Mouse (Mus musculus) lung, postnatal 36 days (tissue): Measurements from ENCODE around the gene 1700001C02Rik.

ENCODE experiments used
- DNase-seq: peaks from one replicate; pipeline ENCODE4 v3.0.0; 2022; ENCODE audit warnings: mixed read lengths

Gene 1700001C02Rik

DNA sequence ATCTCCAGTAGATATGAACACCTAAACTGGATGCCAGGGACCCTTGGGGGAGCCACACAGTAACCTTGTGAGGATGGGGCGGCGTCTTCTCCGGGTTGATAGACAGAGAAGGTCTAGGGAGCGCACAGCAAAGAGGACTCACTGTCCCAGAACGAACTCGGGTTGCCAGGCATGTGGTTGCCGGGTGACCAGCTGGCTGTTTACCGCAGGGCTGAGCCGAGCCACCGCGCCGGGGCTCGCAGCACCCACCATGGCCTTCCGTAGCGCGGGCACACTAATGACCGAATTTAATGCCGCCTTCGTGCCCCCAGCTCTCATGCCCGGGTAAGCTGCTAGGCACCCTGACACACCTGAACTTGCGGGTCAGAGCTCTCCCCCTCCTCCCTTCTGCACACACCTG, at the start of gene 1700001C02Rik:
Gene 1700001C02Rik, plus strand, starts transcription at position 187 of the 400 bp plus-strand sequence.
- DNase-seq, result peak; percentile 8

DNA sequence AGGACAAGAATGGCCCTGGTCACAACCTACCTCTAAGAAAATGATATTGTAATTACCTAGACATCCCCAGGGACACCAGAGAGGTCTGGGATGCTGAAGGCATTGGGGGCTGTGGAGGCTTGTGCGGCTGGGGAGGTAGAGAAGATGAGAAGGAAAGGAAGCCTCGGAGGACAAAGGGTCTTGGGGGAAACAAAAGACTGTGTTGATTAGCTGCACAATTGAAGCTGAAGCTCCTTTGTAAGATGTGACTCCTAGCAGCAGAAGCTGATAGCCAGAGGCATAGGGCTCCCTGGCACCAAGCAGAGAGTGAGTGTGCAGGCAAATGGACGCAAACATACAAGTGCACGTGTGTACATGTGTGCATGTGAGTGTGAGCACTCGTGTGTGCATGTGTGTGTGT, 49.2 kb upstream of the 1700001C02Rik start:
- no peak for DNase-seq

DNA sequence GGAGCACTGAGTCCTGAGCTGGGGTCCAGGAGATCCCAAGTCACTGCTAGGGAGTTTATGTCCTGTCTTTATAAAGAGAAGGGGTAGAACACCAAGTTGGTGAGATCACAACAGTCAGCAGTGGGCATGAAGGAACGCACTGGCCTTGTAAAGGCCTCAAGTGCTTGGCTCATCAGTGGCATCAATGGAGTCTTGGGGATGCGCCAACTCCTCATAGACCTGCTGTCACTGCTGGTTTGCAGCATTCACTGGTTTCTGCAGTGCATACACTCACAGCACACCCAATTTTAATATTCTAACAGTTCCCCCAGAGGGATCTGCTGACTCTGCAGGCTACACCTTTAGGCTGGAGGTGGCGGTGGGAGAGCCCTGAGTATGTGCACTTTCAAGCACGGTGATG, 42.7 kb upstream of the 1700001C02Rik start:
- DNase-seq, result no peak

DNA sequence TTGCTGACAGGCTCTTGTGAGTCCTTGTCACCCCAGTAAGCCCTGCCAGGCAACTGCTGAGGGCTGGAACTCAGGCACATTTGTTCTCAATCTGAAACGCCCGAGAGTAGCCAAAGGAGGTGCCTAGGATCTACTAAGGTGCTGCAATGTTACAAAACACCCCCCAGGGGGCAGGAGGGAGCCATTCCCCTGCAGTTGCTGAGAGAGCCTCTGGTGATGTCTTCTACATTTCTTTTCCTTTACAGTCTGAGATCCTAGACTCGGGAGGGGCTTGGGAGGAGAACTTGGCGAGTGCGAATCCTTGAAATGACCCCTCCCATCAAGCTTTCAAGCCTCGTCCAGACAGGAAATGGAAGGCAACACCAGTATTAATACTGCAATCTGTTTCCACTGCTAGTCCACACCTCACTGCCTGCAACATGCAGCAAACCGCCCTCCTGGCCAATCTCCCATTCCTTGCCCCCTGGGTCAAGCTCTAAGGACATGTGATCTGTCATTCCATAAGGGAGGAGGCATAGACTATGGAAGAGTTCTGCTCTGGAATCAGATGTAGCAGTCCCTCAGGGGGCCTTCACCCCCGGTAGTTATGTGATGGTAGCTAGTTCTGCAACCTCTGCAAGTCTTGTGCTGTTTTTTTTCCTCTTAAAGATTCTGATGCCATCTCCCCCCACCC, 42.1 kb upstream of the 1700001C02Rik start:
- DNase-seq, result peak; percentile 3

DNA sequence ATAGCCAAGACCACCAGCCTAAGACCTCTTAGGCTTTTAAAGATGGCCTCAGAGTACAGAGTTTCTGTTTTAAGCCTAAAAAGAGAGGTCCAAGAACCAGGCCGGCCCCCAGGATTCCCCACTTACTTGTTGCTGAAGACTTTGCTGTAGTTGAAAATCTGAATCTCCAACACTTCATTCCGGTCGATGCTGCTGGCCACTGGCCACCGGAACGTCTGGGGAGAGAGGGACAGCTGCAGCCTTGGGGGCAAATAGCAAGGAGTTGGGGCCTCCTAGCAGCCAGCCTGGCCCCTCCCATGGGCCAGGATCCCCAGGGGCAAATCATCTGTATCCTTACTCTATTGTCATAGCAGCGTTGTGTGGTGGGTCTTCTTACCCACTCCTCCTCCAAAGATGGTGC, 38.4 kb upstream of the 1700001C02Rik start:
- DNase-seq, result no peak

DNA sequence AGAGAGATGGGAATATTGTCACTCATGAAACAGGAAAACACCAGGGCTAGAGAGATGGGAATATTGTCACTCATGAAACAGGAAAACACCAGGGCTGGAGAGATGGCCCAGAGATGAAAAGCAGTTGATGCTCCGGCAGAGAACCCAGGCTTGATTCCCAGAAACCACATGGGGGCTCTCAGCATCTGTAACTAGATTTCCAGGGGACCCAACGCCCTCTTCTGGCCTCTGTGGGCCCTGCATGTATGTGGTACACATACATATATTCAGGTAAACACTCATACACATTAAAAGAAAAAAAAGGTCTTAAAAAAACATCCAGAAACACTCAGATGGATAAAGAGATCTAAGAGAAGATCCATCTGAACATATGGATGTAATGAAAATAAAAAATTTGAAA, 26.9 kb upstream of the 1700001C02Rik start:
- DNase-seq, result no peak

DNA sequence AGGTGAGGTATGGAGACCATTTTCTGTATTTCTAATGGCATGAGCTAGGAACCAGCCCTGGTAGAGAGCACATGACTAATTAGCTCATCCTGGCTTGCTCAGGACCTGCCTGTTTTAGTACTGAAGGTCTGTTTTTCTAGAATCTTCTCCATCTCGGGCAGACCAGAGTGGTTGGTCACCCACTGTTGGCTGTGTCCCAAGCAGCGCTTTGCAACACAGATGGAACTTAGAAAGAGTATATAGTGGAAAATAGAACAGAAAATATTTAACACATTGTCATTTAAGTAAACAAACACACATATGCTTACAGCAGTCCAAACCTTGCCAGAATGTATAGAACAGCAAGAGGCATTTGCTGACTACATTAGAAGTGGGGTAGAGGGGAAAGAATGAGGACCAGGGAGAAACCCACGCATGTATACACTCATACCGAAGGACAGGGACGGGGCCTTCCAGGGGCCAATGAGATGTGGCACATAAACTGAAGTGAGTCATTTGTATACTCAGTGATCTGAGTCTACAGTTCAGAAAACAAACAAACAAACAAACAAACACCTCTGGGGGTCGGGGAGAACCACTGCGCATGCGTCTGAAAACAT, 25.4 kb upstream of the 1700001C02Rik start:
- no peak for DNase-seq

DNA sequence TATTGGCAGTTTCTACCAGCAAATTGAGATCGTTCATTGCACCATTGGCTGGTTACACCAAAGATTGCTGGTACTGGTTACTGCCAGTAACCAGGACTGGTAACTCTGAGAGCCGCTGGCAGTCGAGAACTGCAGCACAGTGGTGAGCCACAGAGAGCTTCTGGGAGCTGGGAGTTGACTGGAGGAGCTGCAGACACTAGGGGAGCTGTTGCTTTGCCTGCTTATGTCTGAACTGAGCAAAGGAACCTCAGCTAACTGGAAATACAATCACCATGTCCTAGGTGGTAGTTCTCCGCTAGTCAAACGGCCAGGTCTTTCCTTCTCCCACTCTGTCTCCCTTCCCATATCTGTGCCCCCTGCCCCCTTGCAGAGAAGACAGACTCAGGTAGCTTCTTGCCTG, 23.7 kb upstream of the 1700001C02Rik start:
- no peak for DNase-seq

DNA sequence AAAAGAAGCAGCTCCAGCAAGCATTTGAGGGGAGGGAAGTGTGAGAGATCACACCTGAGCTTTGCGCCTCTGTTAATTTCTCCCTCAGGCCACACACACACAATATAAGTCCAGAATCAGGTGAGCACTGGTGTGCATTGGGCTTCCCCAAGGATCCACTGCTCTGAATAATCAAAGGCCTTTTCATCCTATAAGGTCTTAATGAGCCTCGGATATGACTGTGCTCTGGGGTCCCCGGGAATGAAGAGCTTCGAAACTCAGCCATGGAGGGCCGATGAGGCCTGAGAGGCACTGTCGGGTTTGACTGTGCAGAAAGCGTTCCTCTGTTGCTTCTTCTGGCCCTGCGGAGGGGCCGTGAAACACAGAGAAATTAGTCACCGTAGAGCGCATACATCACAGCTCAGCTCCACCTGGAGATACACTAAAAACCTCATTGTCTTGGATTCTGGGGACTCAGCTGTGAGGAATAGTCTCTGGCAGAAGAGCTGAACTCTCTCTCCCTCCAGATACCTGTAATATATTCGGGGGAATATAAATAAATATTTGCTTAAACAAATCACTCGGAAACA, 21.4 kb upstream of the 1700001C02Rik start:
- no peak for DNase-seq

DNA sequence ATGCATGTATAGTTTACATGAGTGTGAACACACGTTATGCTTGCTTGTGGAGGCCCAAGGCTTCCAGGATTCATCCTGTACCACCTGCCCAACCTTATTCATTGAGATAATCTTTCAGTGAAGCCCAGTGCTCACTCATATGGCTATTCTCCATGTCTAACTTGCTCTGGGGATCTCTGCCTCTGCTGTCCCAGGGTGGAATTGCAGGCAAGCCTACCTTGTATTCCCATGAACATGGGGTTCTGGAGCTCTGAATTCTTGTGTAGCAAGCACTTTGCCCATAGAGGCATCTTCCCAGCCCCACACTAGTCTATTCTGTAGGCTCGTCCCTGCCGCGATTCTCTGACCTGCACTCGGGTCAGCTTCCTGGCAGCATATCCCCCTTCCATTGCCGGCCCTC, 9.8 kb upstream of the 1700001C02Rik start:
- peak; percentile 12 for DNase-seq

DNA sequence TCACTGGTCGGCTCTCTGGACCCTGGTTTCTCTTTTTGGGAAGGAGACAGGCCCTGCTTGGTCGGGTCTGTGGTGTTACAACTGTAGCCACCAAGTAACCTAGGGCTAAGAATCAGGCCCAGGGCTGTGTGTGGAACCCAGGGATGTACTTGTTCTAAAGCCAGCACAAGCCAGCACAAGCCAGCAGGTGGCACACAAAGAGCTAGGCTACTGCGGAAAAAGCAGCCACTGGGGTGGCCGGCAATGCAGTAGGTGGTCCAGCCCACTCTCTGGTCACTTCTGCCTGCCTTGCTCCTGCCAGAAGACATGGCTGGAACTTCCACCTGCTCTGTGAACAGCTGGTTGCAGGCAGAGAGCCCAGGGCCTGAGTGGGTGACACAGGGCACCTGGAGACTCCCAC, 5.7 kb upstream of the 1700001C02Rik start:
- DNase-seq, result no peak

DNA sequence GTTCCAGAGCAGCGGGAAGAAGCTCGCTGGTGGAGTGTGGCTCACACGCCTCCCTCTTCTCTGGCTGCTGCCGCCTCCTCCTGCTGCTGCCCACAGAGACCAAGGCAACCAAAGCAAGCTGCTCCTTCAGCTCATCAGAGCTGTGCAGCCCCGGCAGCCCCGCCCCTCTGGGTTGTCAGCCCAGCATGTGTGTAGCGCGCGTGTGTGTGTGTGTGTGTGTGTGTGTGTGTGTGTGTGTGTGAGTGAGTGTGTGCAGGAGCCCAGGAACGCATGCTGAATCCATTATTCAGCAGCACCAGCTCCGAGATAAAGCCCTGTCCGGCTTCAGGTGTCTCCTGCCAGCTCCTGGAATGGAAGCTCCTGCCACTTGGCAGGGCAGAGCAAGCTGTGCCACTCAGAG, 4.0 kb upstream of the 1700001C02Rik start, which contains the start of gene Otof:
Gene Otof, minus strand, starts transcription at position 112 of the 400 bp plus-strand sequence.
- DNase-seq, result no peak

DNA sequence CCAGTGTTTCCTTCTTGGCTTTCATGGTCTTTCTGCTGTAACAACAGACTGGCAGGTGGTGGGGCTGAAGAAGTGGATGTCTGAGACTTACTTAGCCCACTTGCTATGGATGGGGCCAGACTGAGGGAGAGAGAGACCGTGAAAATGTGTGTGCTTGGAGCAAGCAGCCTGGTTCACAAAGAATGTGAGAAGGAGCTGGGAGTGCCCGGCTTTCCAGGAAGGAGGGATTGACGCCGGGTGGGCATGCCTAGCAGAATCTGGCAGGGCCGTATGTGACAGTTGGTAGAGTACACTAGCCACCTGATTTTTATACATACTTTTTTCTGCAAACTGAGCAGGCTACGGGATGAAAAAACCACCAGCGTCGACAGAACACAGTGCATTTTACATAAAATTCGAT, 468 bp downstream of the 1700001C02Rik start:
- DNase-seq, result no peak

DNA sequence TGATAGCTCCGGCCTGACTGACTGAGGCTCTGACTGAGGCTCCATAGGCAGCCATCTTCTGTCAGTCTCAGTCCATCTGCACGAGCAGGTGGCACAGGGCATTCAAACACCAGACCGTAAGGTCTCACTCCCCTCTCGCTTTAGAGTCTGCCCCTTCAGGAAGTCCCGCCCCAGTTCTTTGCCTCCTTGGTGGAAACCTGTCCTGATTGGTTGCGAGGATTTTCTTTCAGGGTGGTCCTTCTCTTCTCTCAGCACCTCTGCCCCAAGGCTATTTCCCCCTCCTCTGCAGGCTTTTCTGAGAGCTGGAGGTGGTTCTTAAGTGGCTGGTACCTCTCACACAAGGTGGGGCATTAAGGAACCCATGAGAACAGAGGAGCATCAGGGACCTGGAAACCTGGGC, 4.6 kb downstream of the 1700001C02Rik start:
- no peak for DNase-seq

DNA sequence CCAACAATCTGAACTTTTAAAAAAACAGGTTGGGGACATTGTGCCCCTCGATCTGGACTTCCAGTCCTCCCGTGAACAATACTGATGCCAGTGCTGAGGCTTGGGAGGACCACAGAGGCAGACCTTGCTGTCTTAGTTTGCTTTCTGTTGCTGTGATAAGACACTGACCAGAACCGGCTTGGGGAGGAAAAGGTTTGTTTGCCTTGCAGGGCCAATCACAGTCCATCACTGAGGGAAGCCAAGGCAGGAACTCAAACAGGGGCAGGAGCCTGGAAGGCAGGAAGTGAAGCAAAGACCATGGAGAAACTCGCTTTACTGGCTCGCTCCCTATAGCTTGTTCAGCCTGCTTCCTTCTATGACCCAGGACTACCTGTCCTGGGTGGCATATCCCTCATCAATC, 6.3 kb downstream of the 1700001C02Rik start:
- no peak for DNase-seq

DNA sequence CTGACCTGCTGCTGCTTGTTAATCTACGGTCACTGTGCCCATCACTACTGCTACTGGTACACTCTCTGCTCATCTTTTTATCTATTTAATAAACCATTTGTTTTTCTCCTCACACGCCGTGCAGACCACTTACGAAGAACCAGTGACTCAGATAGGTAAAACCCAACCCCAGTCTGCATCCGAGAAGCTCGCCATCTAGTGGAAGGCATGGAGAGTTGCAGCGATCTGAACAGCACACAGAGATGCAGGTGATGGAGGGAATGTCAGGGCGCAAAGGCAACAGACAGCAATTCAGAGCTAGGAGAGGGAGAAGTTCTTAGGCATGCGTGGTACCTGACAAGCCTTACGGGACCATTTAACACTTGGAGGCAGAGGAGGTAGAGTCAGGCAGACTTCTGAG, 10.7 kb downstream of the 1700001C02Rik start:
- DNase-seq, result peak; percentile 12

DNA sequence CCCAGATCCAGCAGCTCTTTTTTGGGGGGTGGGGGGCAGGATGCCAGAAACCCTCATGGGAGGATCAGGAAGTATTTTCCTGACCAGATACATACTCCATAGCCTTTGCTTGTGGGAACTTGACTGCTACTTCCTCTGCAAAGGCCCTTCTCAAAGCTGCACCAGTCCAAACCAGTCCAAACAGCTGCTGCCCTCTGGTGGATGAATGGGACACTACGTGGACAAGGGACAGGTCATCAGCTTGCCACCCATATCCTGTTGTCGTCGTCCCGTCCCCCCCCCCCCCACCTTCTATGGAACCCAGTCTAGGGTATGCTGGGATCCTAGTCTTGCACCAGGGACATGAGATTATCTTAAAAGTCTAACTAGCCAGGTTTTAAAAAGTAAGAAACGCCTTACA, 16.5 kb downstream of the 1700001C02Rik start:
- DNase-seq, result peak; percentile 81

DNA sequence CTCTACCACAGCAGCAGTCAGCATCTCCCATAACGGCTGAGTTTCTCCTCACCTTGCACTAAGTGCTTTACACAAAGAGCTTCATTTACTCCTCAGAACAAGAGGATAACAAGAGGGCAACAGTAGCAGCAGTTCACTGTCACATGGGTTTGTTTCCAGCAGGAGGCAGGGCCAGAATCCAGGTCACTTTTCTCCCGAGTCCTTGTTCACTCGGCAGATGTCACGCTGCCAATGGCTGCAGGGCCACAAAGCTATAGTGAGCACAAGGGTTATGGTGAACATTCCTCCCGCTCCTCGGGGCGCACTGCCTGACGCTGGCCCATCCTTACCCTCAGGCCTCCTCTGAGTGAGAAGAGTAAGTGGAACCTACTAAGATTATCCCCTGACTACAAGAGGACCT, 17.7 kb downstream of the 1700001C02Rik start:
- DNase-seq, result no peak

DNA sequence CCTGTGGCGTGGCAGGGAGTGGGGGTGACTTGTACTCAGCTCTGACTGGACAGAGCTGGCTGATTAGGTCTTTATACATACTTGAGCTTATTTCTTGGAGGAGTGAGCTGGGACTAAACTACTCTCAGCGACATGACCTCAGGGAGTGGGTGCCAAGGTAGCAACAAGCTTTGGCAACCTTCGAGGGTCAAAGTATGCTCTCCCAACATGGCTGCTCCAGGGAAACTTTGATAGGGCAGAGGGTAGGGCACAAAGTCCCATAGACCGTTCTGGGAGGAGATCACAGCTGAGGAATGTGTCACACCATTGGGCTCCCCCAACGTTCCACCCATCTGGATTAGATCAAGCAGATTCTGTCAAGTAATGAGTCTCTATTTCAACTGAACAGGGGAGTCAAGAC, 18.7 kb downstream of the 1700001C02Rik start:
- no peak for DNase-seq

DNA sequence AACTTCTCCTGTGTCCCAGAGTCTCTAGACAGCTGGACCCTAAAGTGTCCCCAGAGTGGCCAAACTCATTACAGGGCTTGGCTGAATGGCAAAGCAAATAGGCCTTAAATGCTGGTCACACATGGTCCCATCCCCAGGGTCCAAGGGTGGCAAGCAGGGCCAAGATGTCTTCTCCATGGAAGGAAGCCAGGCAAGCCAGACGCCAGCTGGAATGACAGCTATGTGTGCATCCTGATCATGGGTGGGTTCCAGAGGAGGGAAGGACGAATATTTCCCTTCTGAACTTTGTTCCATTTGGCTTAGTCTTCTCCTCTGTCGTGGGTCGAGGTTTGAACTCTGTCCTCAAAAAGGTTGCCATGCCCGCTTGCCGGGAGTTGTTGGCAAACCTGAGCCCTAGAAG, 19.3 kb downstream of the 1700001C02Rik start:
- no peak for DNase-seq

DNA sequence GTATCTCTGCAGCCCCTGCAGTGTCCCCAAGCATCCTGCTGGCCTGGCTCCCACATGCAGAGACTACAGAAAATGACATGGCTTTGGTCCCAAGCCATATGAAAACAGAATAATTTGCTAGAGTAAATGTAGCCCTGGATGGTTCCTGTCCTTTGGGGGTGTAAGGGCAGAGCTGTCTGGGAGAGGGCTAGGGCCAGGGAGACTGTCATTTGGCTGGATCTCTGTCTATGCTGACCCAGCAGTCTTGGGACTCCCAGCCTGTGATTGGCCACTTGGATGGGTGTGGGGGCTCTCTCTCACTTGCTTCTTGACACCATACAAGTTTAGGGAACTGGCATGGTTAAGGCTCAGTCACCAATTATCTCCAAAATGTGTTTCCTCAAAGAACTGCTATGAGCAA, 24.4 kb downstream of the 1700001C02Rik start:
- no peak for DNase-seq

DNA sequence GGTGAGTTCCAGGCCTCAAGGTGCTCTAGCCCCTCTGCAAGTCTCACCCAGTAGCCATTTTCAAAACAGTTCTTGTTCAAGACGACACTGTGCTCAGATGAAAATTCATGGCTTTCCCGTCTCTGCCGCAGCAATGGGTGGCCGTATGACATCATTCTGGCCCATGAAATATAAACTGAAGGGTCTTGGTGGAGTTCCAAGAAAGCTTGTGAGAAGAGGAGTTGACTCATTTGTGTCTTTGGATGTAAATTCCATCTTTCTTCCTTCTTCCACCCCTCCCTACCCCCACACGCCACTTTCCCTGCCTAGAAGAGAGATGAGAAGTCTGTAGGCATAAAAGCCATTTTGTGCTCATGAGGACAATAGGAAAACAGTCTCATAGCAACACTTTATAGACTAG, 25.0 kb downstream of the 1700001C02Rik start:
- DNase-seq, result no peak

DNA sequence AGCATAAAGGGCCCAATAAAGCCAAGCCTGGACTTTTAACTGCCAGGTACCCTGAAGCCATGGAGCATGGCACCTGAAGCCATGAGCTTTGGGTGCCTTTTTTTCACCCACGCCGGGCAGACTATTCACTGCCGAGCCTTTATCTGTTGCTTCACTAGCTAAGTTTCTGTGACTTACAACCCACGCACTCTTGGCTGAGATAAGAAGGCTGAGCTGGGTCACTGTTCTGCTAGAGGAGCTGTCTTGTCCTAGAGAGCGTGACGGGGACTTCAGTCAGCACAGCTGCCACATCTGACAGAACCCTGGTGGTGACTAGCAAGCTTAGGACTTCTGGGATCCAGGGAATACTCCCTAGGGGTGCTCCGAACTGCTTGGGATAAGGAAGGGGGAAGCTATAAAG, 27.9 kb downstream of the 1700001C02Rik start:
- DNase-seq, result no peak

DNA sequence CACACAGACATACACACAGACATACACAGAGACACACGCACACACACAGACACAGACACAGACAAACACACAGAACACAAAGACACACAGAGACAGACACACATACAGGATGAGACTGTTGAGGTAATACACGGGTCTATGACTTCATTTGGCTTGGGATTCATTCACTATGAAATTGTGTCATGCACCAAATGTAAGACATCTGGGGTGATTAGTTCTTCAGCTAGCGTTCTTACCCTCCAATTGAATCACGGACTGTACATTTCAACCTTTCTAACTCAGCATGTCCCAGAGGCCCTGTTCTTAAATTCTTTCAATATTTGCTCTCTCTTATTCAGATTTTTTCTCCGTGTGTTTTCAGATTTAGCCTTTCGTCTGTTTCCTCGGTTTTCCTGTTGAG, 28.8 kb downstream of the 1700001C02Rik start:
- DNase-seq, result no peak

DNA sequence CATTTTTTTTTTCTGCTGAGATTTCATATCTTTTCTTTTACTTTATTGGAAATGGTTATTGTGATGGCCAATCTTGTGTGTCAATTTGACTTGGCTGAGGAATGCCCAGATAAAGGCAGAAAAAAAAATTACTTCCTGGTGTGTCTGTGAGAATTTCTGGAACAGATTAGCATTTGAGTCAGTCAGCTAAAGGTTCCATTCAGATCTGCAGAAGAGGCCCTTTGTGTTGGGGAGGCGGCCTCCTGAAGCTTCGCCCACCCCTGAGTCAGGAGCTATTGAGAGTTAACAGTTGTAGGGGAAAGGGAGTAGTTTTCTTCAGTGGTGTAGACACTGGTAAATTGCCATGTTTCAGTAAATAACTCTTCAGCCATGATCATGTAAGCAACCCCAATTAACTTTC, 29.4 kb downstream of the 1700001C02Rik start:
- DNase-seq, result no peak
